In the genomic region with DNA sequence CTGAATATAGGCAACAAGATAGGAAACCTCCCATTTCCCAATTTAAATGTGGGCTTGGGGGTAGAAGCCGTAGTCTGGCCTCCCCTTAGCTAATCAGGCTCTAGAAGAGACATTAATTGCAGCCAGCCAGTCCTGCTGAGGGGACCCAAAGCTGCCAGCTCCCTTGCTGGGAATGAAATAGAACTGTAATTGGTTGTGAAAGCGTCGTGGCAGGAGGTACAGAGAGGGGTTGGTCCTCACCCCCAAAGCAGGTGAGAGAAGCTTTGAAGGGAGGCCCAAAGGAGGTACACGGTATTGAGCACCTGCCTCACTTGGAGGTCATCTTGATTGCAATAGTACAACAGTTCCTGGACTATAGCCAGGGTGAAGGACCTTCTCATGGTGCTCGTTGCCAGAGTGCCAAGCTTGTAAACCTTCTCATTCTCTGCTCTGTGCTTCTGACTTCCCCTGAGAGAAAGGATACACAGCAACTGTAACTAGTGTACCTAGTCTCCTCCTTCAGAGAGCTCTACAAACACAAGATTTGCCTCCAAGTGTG, we compare ENCODE assay signal across 16 mouse cellular contexts.
DNase-seq lines count a peak whose midpoint lies in the region; ATAC-seq lines count a peak whose summit lies in the region.
"Had no signal": no experiment of that assay in that cellular context is flagged by ENCODE, and none has a peak within 500 bp of the region (broad histone marks: within the 10 kb centered on the region; RNA-seq: fewer than 3 reads in every experiment).

No protein-coding gene starts in this region.

- ATAC-seq in hindbrain, embryonic 14.5 days (ENCODE audit: low FRiP score) = no peak
- no peak for ATAC-seq in hindbrain, embryonic 11.5 days (ENCODE audit: low FRiP score)
- no peak for ATAC-seq in midbrain, embryonic 15.5 days (replicated peaks)

- no peaks in the 10 kb centered on the region for H3K36me3 ChIP-seq in hindbrain, embryonic 14.5 days (replicated peaks; ENCODE audit: control insufficient read depth, insufficient read depth)
- H3K36me3 ChIP-seq in hindbrain, embryonic 11.5 days (ENCODE audit: control insufficient read depth, insufficient read depth, low read length) = no peaks in the 10 kb centered on the region
- H3K36me3 ChIP-seq in midbrain, embryonic 15.5 days (replicated peaks) = no peaks in the 10 kb centered on the region
- H3K36me3 ChIP-seq in limb, embryonic 10.5 days = no peaks in the 10 kb centered on the region
- H3K36me3 ChIP-seq: embryonic facial prominence, embryonic 13.5 days; heart, embryonic 13.5 days; kidney, embryonic 15.5 days; limb, embryonic 15.5 days; lung, embryonic 15.5 days had no signal

- H3K4me2 ChIP-seq in hindbrain, embryonic 14.5 days (replicated peaks) = no peak overlapping the region
- H3K4me2 ChIP-seq in hindbrain, embryonic 11.5 days (replicated peaks; ENCODE audit: low read depth, low read length) = no peak overlapping the region
- no peak overlapping the region for H3K4me2 ChIP-seq in midbrain, embryonic 15.5 days
- H3K4me2 ChIP-seq: embryonic facial prominence, embryonic 13.5 days; heart, embryonic 13.5 days; kidney, embryonic 15.5 days; limb, embryonic 15.5 days; lung, embryonic 15.5 days had no signal

- DNase-seq in hindbrain, embryonic 14.5 days (ENCODE audit: low spot score) = no peak
- no peak for DNase-seq in hindbrain, embryonic 11.5 days (ENCODE audit: low spot score)
- peak; percentile 19 for DNase-seq in cerebellum, adult 11-12 months
- DNase-seq in cerebellum, postnatal 36 days = peak; percentile 29 to 40
- peak; percentile 59 for DNase-seq in lung, postnatal 25 days (ENCODE audit: low spot score)
- no peak for DNase-seq in limb, embryonic 10.5 days (ENCODE audit: low spot score)
- DNase-seq: adrenal gland, adult 2 months; midbrain, embryonic 14.5 days; right cerebral cortex, postnatal 25 days had no signal

- H3K4me1 ChIP-seq in hindbrain, embryonic 14.5 days (replicated peaks; ENCODE audit: control insufficient read depth, insufficient read depth, low read length) = 0 out of 2 replicates have a peak, but pooled peaks cover 3% of the 10 kb centered on the region
- no peaks in the 10 kb centered on the region for H3K4me1 ChIP-seq in hindbrain, embryonic 11.5 days (replicated peaks; ENCODE audit: control insufficient read depth, insufficient read depth, low read length)
- H3K4me1 ChIP-seq in midbrain, embryonic 15.5 days = peaks cover 6% of the 10 kb centered on the region
- H3K4me1 ChIP-seq in limb, embryonic 10.5 days = no peaks in the 10 kb centered on the region
- H3K4me1 ChIP-seq: heart, embryonic 13.5 days; kidney, embryonic 15.5 days; lung, embryonic 15.5 days had no signal

- WGBS in hindbrain, embryonic 14.5 days = 60% methylated on average over 5 of the region's 5 CpGs
- WGBS in hindbrain, embryonic 11.5 days = 75% methylated on average over 5 of the region's 5 CpGs
- 60% methylated on average over 5 of the region's 5 CpGs for WGBS in midbrain, embryonic 15.5 days
- WGBS in limb, embryonic 10.5 days = 71% methylated on average over 5 of the region's 5 CpGs

- H3K4me3 ChIP-seq in hindbrain, embryonic 14.5 days (replicated peaks; ENCODE audit: low read length) = no peak overlapping the region
- no peak overlapping the region for H3K4me3 ChIP-seq in hindbrain, embryonic 11.5 days (ENCODE audit: low read depth, low read length)
- no peak overlapping the region for H3K4me3 ChIP-seq in midbrain, embryonic 15.5 days
- no peak overlapping the region for H3K4me3 ChIP-seq in limb, embryonic 10.5 days
- H3K4me3 ChIP-seq: embryonic facial prominence, embryonic 13.5 days; heart, embryonic 13.5 days; kidney, embryonic 15.5 days; layer of hippocampus, adult 2 months; limb, embryonic 15.5 days; lung, embryonic 15.5 days had no signal

- H3K9me3 ChIP-seq in hindbrain, embryonic 14.5 days (ENCODE audit: control insufficient read depth, low read length) = no peaks in the 10 kb centered on the region
- no peaks in the 10 kb centered on the region for H3K9me3 ChIP-seq in hindbrain, embryonic 11.5 days (ENCODE audit: control insufficient read depth, low read length)
- no peaks in the 10 kb centered on the region for H3K9me3 ChIP-seq in midbrain, embryonic 15.5 days
- no peaks in the 10 kb centered on the region for H3K9me3 ChIP-seq in limb, embryonic 10.5 days (replicated peaks)
- H3K9me3 ChIP-seq: embryonic facial prominence, embryonic 13.5 days; heart, embryonic 13.5 days; kidney, embryonic 15.5 days; limb, embryonic 15.5 days; lung, embryonic 15.5 days had no signal

- H3K27me3 ChIP-seq in hindbrain, embryonic 14.5 days (ENCODE audit: control insufficient read depth, insufficient read depth, low read length) = no peaks in the 10 kb centered on the region
- no peaks in the 10 kb centered on the region for H3K27me3 ChIP-seq in hindbrain, embryonic 11.5 days (ENCODE audit: control insufficient read depth, insufficient read depth, low read length)
- H3K27me3 ChIP-seq in midbrain, embryonic 15.5 days (replicated peaks) = no peaks in the 10 kb centered on the region
- H3K27me3 ChIP-seq in limb, embryonic 10.5 days (ENCODE audit: low read depth, poor library complexity, severe bottlenecking) = no peaks in the 10 kb centered on the region
- H3K27me3 ChIP-seq: embryonic facial prominence, embryonic 13.5 days; heart, embryonic 13.5 days; kidney, embryonic 15.5 days; limb, embryonic 15.5 days; lung, embryonic 15.5 days had no signal

- 0 out of 2 replicates have a peak overlapping the region, but pooled peaks have one; percentile 21 for H3K27ac ChIP-seq in hindbrain, embryonic 14.5 days
- no peak overlapping the region for H3K27ac ChIP-seq in hindbrain, embryonic 11.5 days (ENCODE audit: low read depth, low read length)
- no peak overlapping the region for H3K27ac ChIP-seq in midbrain, embryonic 15.5 days
- H3K27ac ChIP-seq in limb, embryonic 10.5 days = no peak overlapping the region
- H3K27ac ChIP-seq: embryonic facial prominence, embryonic 13.5 days; heart, embryonic 13.5 days; kidney, embryonic 15.5 days; layer of hippocampus, adult 2 months; limb, embryonic 15.5 days; lung, embryonic 15.5 days had no signal

- no peak overlapping the region for H3K9ac ChIP-seq in hindbrain, embryonic 14.5 days
- no peak overlapping the region for H3K9ac ChIP-seq in hindbrain, embryonic 11.5 days (ENCODE audit: low read depth, low read length)
- no peak overlapping the region for H3K9ac ChIP-seq in midbrain, embryonic 15.5 days
- H3K9ac ChIP-seq: embryonic facial prominence, embryonic 13.5 days; heart, embryonic 13.5 days; kidney, embryonic 15.5 days; limb, embryonic 15.5 days; lung, embryonic 15.5 days had no signal

Comparison
In these comparisons a context has a peak if more than half of its experiments do, and no peak if none do; other contexts are left out.
1. DNase-seq: peak in cerebellum, adult 11-12 months (single experiment), cerebellum, postnatal 36 days (2 of 2) and lung, postnatal 25 days (single experiment); none in hindbrain, embryonic 14.5 days (single experiment), hindbrain, embryonic 11.5 days (single experiment) and limb, embryonic 10.5 days (single experiment).